Mouse (Mus musculus): ENCODE measurements at regions not wholly inside any gene's neighbourhood (a gene's known extent, or its start where the extent isn't known, plus 50 kb on each side); places are given as distances from the start of the nearest gene placed in this dataset.

- TF ChIP-seq GATA1 (IDR thresholded peaks at IDR 0.05; ENCODE audit: borderline replicate concordance, low read length): no peak
- no peak for TF ChIP-seq FLI1 (IDR thresholded peaks at IDR 0.05; ENCODE audit: low read length)
These were observed 73.5 kb upstream of the Tsc22d1 start for GRCm38 (mm10) chr14:76341226-76341625.

Measured in megakaryocyte, embryonic 14.5 days (primary cell).